Mouse (Mus musculus): ENCODE measurements at regions not wholly inside any gene's neighbourhood (a gene's known extent, or its start where the extent isn't known, plus 50 kb on each side); places are given as distances from the start of the nearest gene placed in this dataset.

DNA sequence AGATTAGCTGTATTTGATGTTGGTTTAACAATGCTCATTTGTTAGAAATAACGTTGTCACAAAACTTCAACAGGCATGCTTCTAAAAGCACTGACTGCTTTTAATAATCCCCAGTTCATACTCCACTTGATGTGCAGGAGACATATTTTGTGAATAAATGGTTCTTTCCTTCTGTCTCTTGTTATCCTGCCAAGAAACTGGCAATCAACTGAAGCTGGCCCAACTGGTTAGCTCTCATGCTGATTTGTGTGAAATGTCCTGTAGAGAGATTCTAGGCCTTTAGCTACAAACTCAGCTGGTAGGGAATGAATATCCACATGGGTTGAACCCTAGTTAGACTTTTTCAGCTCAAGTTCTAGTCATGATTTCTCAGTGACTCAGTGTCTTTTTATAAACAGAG lies 647.8 kb upstream of the Cntnap5b start:
- peak in 1 of 2 experiments; percentile 33 for DNase-seq (ENCODE audit: low spot score in 2 of 2)
- no peak for TF ChIP-seq CTCF (conservative IDR thresholded peaks at IDR 0.05)
- Histone ChIP-seq H3K4me3 (no peak overlapping the region), H3K27ac (no peak overlapping the region)

DNA sequence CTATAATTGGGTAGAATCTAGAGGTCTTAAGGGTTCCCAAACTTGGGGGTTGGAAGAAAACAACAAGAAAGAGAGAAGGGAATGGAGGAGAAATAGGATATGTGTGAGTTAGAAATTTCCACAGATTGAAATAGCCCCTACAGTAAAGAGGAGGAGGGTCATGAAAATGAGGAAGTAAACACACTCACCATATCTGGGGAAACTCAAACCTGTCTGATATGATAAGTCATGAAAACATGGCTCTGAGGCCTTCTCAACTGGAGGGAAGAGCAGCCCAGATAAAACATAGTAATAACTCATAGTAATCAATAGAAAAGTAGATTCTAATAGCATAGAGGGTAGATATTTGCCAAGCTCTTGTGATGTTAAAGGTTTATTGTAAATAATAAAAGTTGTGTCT lies 638.4 kb upstream of the Cntnap5b start:
- no peak for DNase-seq (ENCODE audit: low spot score in 2 of 2)
- TF ChIP-seq CTCF (conservative IDR thresholded peaks at IDR 0.05), result no peak
- no peak overlapping the region for H3K4me3 ChIP-seq
- H3K27ac ChIP-seq, result no peak overlapping the region

GRCm38 (mm10) chr1:99137516-99137915 lies 635.0 kb upstream of the Cntnap5b start:
- no peak for DNase-seq (ENCODE audit: low spot score in 2 of 2)
- no peak overlapping the region for H3K4me3 ChIP-seq
- no peak overlapping the region for H3K27ac ChIP-seq
- TF ChIP-seq CTCF (conservative IDR thresholded peaks at IDR 0.05), result no peak

DNA sequence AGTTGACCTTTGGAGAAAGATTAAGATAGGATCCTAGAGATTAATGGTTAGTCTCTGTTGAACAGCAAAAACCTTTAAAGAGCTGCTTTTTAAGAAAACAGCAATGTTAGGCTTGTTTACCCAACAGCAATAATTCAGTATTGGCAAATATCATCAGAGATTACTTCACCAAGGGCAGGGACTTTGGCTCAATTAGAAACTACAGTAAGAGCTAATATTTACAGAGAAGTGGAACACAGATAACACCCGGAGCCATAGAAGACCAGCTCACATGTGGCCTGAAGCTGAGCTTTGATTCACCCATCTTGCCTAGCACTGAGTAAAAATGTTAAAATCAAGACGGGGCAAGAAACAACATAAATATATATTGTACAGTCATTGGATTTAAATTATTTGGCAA lies 611.9 kb upstream of the Cntnap5b start:
- TF ChIP-seq CTCF (conservative IDR thresholded peaks at IDR 0.05), result no peak

More for the DNA sequence above, 611.9 kb upstream of the Cntnap5b start:
- no peak overlapping the region for H3K4me3 ChIP-seq
- H3K27ac ChIP-seq, result no peak overlapping the region
- no peak for DNase-seq (ENCODE audit: low spot score in 2 of 2)

Measured in layer of hippocampus, adult 2 months (tissue).